Mouse (Mus musculus): ENCODE results near the gene Stx7. TPM values are rescaled to one million over a fixed set of nuclear protein-coding genes. Genes with fewer than 3 reads are reported as not detected.

The Stx7 gene
- polyA plus RNA-seq, 1 experiment from 2014 or later, result 255 TPM

GRCm38 (mm10) chr10:24138623-24139261, 10.4 kb upstream of the Stx7 start:
- Histone ChIP-seq H3K27ac (replicated peaks) (no peak overlapping the region), H3K27me3 (no peaks in the 10 kb centered on the region), H3K4me3 (no peak overlapping the region), H3K9me3 (no peaks in the 10 kb centered on the region), H3K36me3 (no peaks in the 10 kb centered on the region), H3K4me2 (no peak overlapping the region), H3K9ac (no peak overlapping the region), H3K4me1 (replicated peaks) (no peaks in the 10 kb centered on the region)
- no peak for ATAC-seq (ENCODE audit: low read depth)
- WGBS, result 93% methylated on average over 2 of the region's 2 CpGs

GRCm38 (mm10) chr10:24142735-24143134, 6.4 kb upstream of the Stx7 start:
- Histone ChIP-seq H3K4me2 (no peak overlapping the region), H3K9me3 (no peaks in the 10 kb centered on the region), H3K9ac (no peak overlapping the region), H3K27me3 (no peaks in the 10 kb centered on the region), H3K27ac (replicated peaks) (no peak overlapping the region), H3K4me1 (replicated peaks) (no peaks in the 10 kb centered on the region), H3K4me3 (no peak overlapping the region), H3K36me3 (no peaks in the 10 kb centered on the region)
- WGBS, result 86% methylated on average over 3 of the region's 3 CpGs
- no peak for ATAC-seq (ENCODE audit: low read depth)

GRCm38 (mm10) chr10:24150086-24150485, 984 bp downstream of the Stx7 start:
- ATAC-seq (ENCODE audit: low read depth), result no peak
- peak overlapping the region; percentile 89 for H3K4me3 ChIP-seq
- no peaks in the 10 kb centered on the region for H3K9me3 ChIP-seq
- peaks cover 4% of the 10 kb centered on the region for H3K36me3 ChIP-seq
- H3K4me1 ChIP-seq (replicated peaks), result peaks cover 31% of the 10 kb centered on the region
- WGBS, result 42% methylated on average over 7 of the region's 7 CpGs
- H3K27ac ChIP-seq (replicated peaks), result no peak overlapping the region
- H3K9ac ChIP-seq, result peak overlapping the region; percentile 92
- H3K27me3 ChIP-seq, result no peaks in the 10 kb centered on the region
- peak overlapping the region; percentile 58 for H3K4me2 ChIP-seq

- Histone ChIP-seq H3K27me3 (no peaks in the 10 kb centered on the region), H3K4me2 (no peak overlapping the region), H3K9me3 (no peaks in the 10 kb centered on the region; the same call in 1 of the 2 replicates), H3K27ac (replicated peaks) (no peak overlapping the region), H3K36me3 (peaks cover 41% of the 10 kb centered on the region), H3K9ac (no peak overlapping the region), H3K4me3 (no peak overlapping the region), H3K4me1 (replicated peaks) (peaks cover under 1% of the 10 kb centered on the region; the same call in 1 of the 2 replicates)
- 90% methylated on average over 12 of the region's 12 CpGs for WGBS
- ATAC-seq (ENCODE audit: low read depth), result 0 out of 2 replicates have a peak, but pooled peaks have one; percentile 27
Observed at GRCm38 (mm10) chr10:24158470-24159254, 9.6 kb downstream of the Stx7 start.

GRCm38 (mm10) chr10:24159575-24159974, 10.5 kb downstream of the Stx7 start:
- H3K4me1 ChIP-seq (replicated peaks), result peaks cover 9% of the 10 kb centered on the region
- H3K9ac ChIP-seq, result no peak overlapping the region
- WGBS, result 60% methylated on average over 5 of the region's 5 CpGs
- H3K27ac ChIP-seq (replicated peaks), result no peak overlapping the region
- peaks cover 38% of the 10 kb centered on the region for H3K36me3 ChIP-seq
- no peak for ATAC-seq (ENCODE audit: low read depth)
- H3K4me3 ChIP-seq, result no peak overlapping the region
- H3K4me2 ChIP-seq, result no peak overlapping the region
- no peaks in the 10 kb centered on the region for H3K27me3 ChIP-seq
- H3K9me3 ChIP-seq, result no peaks in the 10 kb centered on the region; the same call in 1 of the 2 replicates

GRCm38 (mm10) chr10:24160349-24160748, 11.2 kb downstream of the Stx7 start:
- Histone ChIP-seq H3K4me3 (no peak overlapping the region), H3K9ac (no peak overlapping the region), H3K27me3 (no peaks in the 10 kb centered on the region), H3K9me3 (no peaks in the 10 kb centered on the region; the same call in 1 of the 2 replicates), H3K4me2 (no peak overlapping the region), H3K27ac (replicated peaks) (no peak overlapping the region), H3K4me1 (replicated peaks) (peaks cover 15% of the 10 kb centered on the region), H3K36me3 (peaks cover 35% of the 10 kb centered on the region)
- 92% methylated on average over 7 of the region's 7 CpGs for WGBS
- no peak for ATAC-seq (ENCODE audit: low read depth)

GRCm38 (mm10) chr10:24164137-24164908, 15.2 kb downstream of the Stx7 start:
- peak; percentile 34; the same call in 1 of the 2 replicates for ATAC-seq (ENCODE audit: low read depth)
- WGBS, result 24% methylated on average over 11 of the region's 11 CpGs
- Histone ChIP-seq H3K27ac (replicated peaks) (peak overlapping the region; percentile 18; the same call in 1 of the 2 replicates), H3K4me2 (no peak overlapping the region), H3K36me3 (0 out of 2 replicates have a peak, but pooled peaks cover 3% of the 10 kb centered on the region), H3K9ac (no peak overlapping the region), H3K27me3 (no peaks in the 10 kb centered on the region), H3K4me1 (replicated peaks) (peaks cover 30% of the 10 kb centered on the region), H3K4me3 (no peak overlapping the region), H3K9me3 (no peaks in the 10 kb centered on the region)

GRCm38 (mm10) chr10:24164909-24165304, 15.8 kb downstream of the Stx7 start:
- ATAC-seq (ENCODE audit: low read depth), result peak; percentile 9; the same call in 1 of the 2 replicates
- Histone ChIP-seq H3K4me2 (no peak overlapping the region), H3K27ac (replicated peaks) (peak overlapping the region; percentile 18; the same call in 1 of the 2 replicates), H3K4me3 (no peak overlapping the region), H3K4me1 (replicated peaks) (peaks cover 30% of the 10 kb centered on the region), H3K36me3 (no peaks in the 10 kb centered on the region), H3K9me3 (no peaks in the 10 kb centered on the region), H3K9ac (no peak overlapping the region), H3K27me3 (no peaks in the 10 kb centered on the region)
- 49% methylated on average over 6 of the region's 6 CpGs for WGBS

GRCm38 (mm10) chr10:24165526-24166055, 16.5 kb downstream of the Stx7 start:
- H3K27ac ChIP-seq (replicated peaks), result no peak overlapping the region
- no peak overlapping the region for H3K4me2 ChIP-seq
- H3K9me3 ChIP-seq, result no peaks in the 10 kb centered on the region
- H3K4me1 ChIP-seq (replicated peaks), result peaks cover 30% of the 10 kb centered on the region
- ATAC-seq (ENCODE audit: low read depth), result no peak
- no peak overlapping the region for H3K9ac ChIP-seq
- H3K27me3 ChIP-seq, result no peaks in the 10 kb centered on the region
- WGBS, result 56% methylated on average over 1 of the region's 1 CpGs
- H3K4me3 ChIP-seq, result no peak overlapping the region
- H3K36me3 ChIP-seq, result no peaks in the 10 kb centered on the region

- no peak overlapping the region for H3K9ac ChIP-seq
- ATAC-seq (ENCODE audit: low read depth), result no peak
- H3K4me3 ChIP-seq, result no peak overlapping the region
- no peak overlapping the region for H3K4me2 ChIP-seq
- no peaks in the 10 kb centered on the region for H3K36me3 ChIP-seq
- H3K4me1 ChIP-seq (replicated peaks), result peaks cover 30% of the 10 kb centered on the region
- 91% methylated on average over 11 of the region's 11 CpGs for WGBS
- H3K9me3 ChIP-seq, result no peaks in the 10 kb centered on the region
- no peaks in the 10 kb centered on the region for H3K27me3 ChIP-seq
- H3K27ac ChIP-seq (replicated peaks), result no peak overlapping the region
Observed at GRCm38 (mm10) chr10:24167978-24168583, 19.0 kb downstream of the Stx7 start.

- no peaks in the 10 kb centered on the region for H3K9me3 ChIP-seq
- H3K9ac ChIP-seq, result no peak overlapping the region
- WGBS, result 97% methylated on average over 1 of the region's 1 CpGs
- no peaks in the 10 kb centered on the region for H3K27me3 ChIP-seq
- no peaks in the 10 kb centered on the region for H3K36me3 ChIP-seq
- H3K4me2 ChIP-seq, result no peak overlapping the region
- no peak for ATAC-seq (ENCODE audit: low read depth)
- H3K4me3 ChIP-seq, result no peak overlapping the region
- no peak overlapping the region for H3K27ac ChIP-seq (replicated peaks)
- peaks cover 28% of the 10 kb centered on the region for H3K4me1 ChIP-seq (replicated peaks)
Observed at GRCm38 (mm10) chr10:24168854-24169253, 19.8 kb downstream of the Stx7 start.
